Mouse (Mus musculus) liver, adult 2 months (tissue): ENCODE results near the gene Prss47.

ENCODE experiments used
- CTCF ChIP-seq: fragments of 200-500 bp; IDR thresholded peaks from 2 replicates; pipeline ENCODE4 v1.5.1; 2011; ENCODE audit warnings: low read depth, low read length, control low read depth
- POLR2A ChIP-seq: fragments of 200-500 bp; IDR thresholded peaks from 2 replicates; pipeline ENCODE4 v1.6.1; 2011; ENCODE audit warnings: low read length, control low read depth; ENCODE audit not compliant: insufficient read depth; ENCODE audit errors: extremely low read depth

- no peak for TF ChIP-seq CTCF
- TF ChIP-seq POLR2A, result no peak
These were observed 19.8 kb downstream of the Prss47 start, which contains the start of gene Spata31d1c for GRCm38 (mm10) chr13:65032758-65033157.
